Mouse (Mus musculus) yolk sac, embryonic 10.5 days (tissue): ENCODE measurements around the gene Npas4.
"Not testable (repeated sequence)": the region's sequence is repeated elsewhere in the genome, so short reads cannot be mapped to it uniquely, and the experiment has no call there.

ENCODE experiments used
- DNase-seq: peaks from one replicate; pipeline ENCODE4 v3.0.0-alpha.2; 2017; ENCODE audit warnings: low spot score

Gene Npas4

GRCm38 (mm10) chr19:4990256-4990625, at the start of gene Npas4:
Gene Npas4, minus strand, starts transcription at chr19:4990316.
- no peak for DNase-seq

GRCm38 (mm10) chr19:5039301-5040114, 49.4 kb upstream of the Npas4 start:
- DNase-seq = no peak

- peak; percentile 92 for DNase-seq
Observed at GRCm38 (mm10) chr19:5038709-5039156, 48.6 kb upstream of the Npas4 start, which contains the start of the genes B4gat1 and AC124502.3. Gene B4gat1, plus strand, starts transcription at chr19:5038826. Gene AC124502.3, plus strand, starts transcription at chr19:5038891.

- DNase-seq = peak; percentile 88
Observed at GRCm38 (mm10) chr19:5037678-5038571, 47.8 kb upstream of the Npas4 start.

- DNase-seq = no peak
Observed at GRCm38 (mm10) chr19:5036577-5036976, 46.5 kb upstream of the Npas4 start.

- no peak for DNase-seq
Observed at GRCm38 (mm10) chr19:5032686-5033085, 42.6 kb upstream of the Npas4 start.

- no peak for DNase-seq
Observed at GRCm38 (mm10) chr19:5026111-5026510, 36.0 kb upstream of the Npas4 start.

- DNase-seq = peak; percentile 96
Observed at GRCm38 (mm10) chr19:5023621-5024479, 33.7 kb upstream of the Npas4 start, which contains the start of gene Slc29a2. Gene Slc29a2, plus strand, starts transcription at chr19:5023860.

DNA sequence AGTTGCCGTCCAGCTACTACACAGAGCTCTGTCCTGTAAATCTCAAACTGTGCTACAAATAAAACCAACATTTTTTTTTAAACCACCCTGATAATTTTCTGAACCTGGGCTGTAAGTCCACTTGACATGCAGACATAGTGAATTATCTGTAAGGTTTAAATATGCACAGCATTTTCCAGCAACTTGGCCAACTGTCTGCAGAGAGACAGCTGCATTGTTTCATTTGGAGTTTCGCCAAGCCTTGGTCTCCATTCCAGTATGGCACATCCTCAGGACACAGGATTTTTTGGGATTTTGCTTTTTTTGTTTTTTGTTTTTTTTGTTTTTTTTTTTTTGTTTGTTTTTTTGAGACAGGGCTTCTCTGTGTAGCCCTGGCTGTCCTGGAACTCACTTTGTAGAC, 31.3 kb upstream of the Npas4 start:
- DNase-seq = no peak

DNA sequence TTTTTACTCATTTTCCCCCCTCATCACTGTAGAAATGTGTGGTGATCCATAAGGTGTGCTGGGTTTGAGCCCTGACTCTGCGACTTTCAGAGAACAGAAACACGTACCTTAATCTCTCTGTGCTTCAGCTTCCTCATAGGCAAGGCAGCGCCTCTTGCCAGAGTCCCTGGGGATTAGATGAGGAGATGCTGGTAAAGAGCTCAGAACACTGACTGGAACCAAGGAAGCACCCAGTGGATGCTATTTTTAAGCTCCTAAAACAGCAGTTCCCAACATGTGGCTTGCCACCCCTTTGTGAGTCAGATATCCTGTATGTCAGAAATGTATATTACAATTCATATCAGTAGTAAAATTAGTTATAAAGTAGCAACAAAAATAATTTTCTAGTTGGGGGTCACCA, 28.1 kb upstream of the Npas4 start:
- DNase-seq = no peak

DNA sequence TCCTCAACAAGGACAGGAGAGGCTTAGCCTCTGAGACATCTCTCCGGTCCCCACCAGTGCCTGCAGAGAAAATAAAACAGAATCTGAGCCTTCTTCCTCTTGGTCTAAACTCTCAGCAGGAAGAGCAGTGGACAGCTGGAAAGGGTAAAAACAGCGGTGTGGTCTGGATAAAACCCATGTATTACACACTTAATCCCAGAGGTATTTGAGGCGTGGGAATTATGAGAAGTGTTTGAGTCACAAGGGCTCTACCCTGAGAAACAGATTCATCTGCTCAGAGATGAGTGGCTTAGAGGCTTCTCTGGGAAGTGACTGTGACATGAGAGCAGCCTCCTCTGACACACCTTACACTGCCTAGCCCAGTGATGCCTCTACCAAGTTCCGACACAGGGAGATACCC, 27.5 kb upstream of the Npas4 start:
- no peak for DNase-seq

DNA sequence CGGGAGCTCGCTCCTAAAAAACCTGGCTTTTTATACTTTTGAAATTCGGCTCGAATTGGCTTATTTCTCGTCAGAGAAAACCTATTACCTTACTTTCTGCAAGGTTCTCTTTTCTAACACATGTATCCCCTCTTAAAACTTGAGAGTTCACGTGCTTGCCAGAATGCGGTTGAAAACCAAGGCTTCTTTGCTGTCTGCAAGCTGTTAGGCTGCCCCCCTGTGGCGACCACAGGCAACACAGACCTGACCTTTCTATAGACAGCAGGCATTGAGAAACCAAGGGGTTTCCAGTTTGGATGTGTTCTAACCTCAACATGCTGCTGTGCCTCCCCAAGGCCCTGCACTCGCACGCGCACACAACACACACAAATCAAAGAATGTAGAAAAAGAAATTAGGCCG, 26.7 kb upstream of the Npas4 start:
- DNase-seq = peak; percentile 66

GRCm38 (mm10) chr19:5016221-5016742, 26.2 kb upstream of the Npas4 start:
- DNase-seq = peak; percentile 50

- DNase-seq = peak; percentile 15
Observed at GRCm38 (mm10) chr19:5014961-5015398, 24.9 kb upstream of the Npas4 start.

DNA sequence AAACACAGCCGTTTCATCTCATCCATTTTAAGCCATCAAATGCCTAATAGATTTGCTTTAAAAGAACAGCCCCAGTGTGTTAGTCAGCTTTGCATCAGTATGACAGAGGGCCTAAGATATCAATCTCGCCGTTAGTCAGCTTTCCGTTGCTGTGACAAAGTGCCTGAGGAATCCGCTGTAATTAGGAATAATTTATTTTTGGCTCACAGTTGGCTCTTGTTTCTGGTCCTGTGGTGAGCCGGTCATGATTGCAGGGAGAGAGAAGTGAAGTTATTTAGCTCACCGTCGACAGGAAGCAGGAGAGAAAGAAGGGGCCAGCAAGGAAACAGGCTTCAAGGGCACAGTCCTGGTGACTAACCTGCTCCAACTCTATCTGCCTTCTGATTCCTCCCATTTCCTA, 23.0 kb upstream of the Npas4 start:
- DNase-seq = no peak

- DNase-seq = peak; percentile 66
Observed at GRCm38 (mm10) chr19:5004925-5005324, 14.8 kb upstream of the Npas4 start.

DNA sequence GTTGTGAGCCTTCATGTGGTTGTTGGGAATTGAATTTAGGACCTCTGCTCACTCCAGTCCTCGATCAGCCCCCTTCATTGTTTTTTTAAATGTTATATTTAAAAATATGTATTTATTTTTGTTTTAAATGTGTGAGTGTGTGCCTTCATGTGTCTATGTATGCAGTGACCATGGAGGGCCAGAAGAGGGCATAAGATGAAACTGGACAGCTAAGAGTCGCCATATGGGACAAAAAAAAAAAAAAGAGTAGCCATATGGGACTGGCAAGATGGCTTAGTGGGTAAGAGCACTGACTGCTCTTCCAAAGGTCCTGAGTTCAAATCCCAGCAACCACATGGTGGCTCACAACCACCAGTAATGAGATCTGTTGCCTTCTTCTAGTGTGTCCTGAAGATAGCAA, 13.5 kb upstream of the Npas4 start:
- DNase-seq = not testable (repeated sequence)

- DNase-seq = peak; percentile 64
Observed at GRCm38 (mm10) chr19:5001666-5002406, 11.7 kb upstream of the Npas4 start.

DNA sequence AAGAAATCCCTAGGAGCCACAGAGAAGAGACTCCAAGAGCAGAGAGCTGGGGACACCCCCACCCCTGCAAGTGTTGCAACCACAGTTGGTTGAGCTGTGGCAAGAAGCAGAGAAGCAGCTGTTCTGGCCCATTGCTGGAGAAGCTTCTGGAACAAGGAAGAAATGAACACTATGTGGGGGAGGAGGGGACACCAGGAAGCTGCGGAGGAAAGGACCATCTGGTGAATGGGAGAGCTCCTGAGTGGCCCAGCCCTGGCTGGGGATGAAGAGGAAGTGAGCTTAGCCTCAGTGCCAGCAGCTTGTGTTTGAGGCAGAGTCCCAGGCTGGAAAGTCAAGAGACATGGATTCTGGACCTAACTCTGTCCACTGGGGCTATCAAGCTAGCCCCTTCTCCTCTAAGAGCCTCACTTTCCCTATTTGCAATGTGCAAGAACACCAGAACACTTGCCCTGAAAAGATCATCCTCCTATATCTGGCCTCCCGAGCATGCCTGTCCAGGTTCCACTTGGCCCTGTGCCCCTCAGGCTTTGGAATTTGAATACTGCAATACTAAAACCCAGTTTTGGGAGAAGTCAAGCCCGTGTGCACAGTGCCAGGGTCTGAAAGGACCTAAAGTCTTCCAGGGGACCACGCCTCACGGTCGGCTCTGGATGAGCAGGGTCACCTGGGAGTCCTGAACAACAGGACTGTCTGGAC, 9.5 kb upstream of the Npas4 start:
- no peak for DNase-seq

DNA sequence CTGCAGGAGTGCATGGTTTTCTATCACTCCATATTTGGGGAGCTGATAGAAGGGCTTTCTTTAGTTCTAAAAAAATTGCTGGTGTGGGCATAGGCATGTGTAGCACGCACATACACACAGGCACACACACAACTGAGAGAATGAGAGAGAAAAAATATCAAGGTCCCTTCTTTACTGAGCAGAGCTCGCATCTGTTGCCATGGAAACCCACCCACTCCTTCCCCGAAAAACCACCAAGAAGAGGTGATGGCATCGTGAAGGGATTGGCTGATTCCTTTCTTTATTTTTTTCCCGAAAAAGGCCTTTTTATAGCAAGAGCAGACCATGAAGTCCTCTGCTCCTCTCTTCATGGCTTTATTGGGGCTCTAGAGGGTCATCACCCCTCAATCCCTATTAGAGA, 3.9 kb upstream of the Npas4 start:
- DNase-seq = no peak
